Mouse (Mus musculus) cerebellum, adult 11 months (tissue): ENCODE data around the gene Neurod6.

Source experiments
- DNase-seq: peaks from one replicate; pipeline ENCODE4 v3.0.0; 2022

Gene Neurod6

DNA sequence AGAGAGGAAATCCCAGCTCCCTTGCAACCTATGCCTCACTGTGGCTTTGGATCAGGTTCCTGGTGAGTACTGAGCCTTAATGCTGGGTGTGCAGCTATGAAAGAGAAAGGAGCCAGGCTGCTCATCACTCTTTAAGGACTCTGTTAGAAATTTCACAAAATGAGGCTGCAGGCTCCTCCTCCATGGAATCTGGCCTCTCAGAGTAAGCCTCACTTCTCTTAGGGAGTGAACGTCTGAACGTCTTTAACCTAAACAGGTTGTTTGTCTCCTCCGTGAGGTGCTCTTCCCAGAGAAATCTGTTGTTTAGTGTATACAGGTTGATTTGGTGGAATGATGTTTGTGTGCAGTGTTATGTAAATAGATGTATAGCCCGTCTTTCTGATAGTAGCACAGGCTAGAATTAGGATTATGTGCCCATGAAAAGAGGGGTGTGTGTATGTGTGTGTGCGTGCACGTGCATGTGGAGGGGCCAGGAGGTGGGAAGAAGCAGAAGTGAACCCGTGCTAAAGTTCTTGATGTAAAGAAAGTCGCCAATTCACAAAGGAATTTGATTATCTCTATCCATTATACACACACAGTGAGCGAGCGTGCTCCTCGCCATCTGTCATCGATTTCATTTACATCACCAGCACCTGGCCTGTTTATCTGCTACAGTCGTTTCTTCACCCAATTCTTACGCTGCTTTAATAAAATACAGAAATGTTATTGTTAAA, 34.8 kb downstream of the Neurod6 start:
- DNase-seq, result no peak

DNA sequence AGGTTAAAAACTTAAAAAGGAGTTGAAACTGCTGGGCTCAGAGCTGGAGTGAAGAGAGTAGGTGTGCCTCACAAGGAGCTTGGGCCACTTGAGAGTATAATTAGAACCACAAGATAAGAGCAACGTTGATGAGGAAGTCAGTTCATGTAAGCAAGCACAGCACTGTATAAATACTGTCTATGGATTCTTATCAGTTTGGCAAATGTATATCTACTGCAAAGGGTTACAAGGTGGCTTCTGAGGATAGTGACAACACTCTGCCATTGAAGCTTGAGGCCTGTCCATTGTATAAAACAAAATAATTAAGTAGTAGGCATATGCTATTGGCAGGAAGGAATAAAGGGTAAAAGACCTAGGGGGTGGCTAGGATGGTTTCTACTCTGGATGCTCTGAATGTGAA, 46.4 kb downstream of the Neurod6 start:
- DNase-seq, result no peak
